Mouse (Mus musculus) adrenal gland, adult (tissue): ENCODE measurements around the gene Defb11.
"Not testable (repeated sequence)": the region's sequence is repeated elsewhere in the genome, so short reads cannot be mapped to it uniquely, and the experiment has no call there.

Experiments
- DNase-seq, 2 experiments: peaks; one replicate each; pipeline ENCODE4 v3.0.0; 2022 to 2023; ENCODE audit warnings: low spot score in 1 of 2; ENCODE audit not compliant: inconsistent age in 2 of 2

Gene Defb11

DNA sequence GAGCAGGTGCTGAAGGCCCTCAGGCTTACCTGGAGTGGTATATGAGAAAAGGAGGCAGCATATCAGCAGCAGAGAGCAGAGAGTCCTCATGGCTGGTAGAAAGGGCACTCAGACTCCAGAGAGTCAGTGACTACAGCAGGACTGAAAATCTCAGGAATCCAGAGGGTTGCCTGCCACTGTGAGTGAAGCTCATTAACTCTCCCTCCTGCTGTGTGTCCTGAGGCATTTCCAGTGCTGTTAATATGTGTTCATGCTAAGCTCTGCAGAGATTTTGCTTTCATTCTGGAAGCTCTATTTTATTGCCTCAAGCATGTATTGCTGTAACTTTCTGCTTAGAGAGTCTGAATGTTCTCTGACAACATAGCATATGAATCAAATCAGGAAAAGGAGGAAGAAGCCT, at the start of gene Defb11:
TSS of gene Defb11 (minus strand) at position 123 of the 400 bp plus-strand sequence.
- not testable (repeated sequence) for DNase-seq

DNA sequence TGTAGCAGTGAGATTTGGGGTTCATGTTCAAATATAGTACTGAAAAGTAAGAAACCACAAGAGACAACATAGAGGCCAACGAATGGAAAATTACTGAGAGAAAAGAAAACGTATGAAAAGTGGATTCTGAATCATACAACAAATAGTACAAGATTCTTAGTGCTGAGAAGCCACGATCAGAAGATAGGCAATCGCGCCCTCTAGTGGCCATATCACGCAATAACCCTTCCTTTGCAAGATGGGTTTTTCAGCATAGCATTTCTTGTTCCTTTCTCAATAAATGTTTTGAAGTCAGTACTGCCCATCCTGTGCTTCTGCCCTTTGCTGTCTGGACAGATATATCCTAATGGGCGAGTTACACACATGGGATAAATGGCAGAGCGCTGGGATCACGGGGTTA, 49.1 kb upstream of the Defb11 start:
- peak; percentile 44 to 80 for DNase-seq

DNA sequence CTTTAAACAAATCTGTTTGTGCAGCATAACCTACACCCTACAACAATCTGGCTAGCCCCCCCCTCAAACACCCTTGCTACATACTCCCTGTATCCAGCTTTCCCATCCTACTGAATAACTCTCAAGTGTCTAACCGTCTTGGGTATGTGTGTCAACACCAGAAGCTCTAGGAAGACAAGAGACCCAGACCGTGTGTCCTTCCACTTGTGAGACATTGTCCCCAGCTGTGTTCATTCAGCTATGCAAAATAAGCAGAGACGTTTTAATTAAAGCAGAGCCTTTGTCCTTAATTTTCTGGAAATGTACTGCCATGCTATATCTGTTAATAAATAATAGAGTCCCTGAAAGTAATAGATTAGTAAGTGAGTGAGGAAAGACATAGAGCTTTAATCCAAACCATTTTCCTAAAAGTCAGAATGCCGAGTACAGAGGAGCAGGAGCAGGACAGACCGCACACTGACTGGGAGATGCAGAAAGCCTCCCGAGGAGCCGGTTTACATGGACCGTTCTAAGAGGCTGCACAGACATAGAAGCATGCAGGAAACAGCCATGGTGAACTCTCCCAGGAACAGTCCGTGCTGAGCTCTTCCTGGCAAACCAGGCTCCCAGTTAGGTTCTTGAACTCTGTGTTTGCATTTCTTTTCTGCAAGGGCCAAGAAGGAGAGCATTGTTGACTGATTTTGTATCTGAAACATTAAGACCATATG, 41.3 kb upstream of the Defb11 start:
- no peak for DNase-seq

DNA sequence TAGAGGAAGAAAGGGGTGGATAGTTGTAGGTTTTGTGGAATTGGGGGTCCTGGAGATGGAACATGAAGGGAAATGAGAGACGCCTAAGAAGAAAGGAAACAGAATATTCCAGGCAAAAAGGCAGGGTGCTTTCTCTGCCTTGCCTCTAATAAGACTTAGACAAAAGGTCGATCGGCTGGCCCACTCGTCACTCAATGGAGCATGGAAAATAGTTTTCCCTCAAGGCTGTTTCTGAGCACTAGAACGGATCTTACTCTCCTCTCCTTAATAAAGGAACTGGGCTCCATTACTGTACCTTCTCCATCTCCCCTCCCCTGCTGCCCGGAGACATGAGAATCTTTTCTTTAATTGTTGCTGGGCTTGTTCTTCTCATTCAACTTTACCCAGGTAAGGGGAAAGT, 40.2 kb upstream of the Defb11 start, which contains the start of gene Defb13:
TSS of gene Defb13 (plus strand) at position 301 of the 400 bp plus-strand sequence.
- no peak for DNase-seq

DNA sequence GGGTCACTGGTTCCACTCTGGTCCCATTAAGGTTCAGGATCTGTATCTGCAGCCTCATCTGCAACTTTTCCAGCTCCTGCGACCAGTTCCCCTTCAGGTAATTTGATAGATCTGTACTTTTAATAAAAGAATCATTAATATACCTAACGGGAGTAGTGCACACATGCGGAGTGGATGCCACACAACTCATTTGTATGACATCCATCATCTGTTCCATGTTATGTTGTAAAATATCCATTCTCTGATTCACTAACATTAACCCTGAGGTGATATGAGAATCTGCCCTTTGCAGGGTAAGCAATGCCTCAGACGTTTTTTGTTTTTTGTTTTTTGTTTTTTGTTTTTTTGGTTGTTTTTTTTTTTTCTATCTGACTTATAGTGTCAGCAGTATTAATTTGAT, 31.8 kb upstream of the Defb11 start, which contains the start of gene Defb35:
TSS of gene Defb35 (plus strand) at position 301 of the 400 bp plus-strand sequence.
- not testable (repeated sequence) for DNase-seq

- DNase-seq, result no peak
These were observed 26.4 kb upstream of the Defb11 start, which contains the start of gene Defb15 for GRCm38 (mm10) chr8:21932610-21933009. Gene Defb15, minus strand, starts transcription at chr8:21932710.

DNA sequence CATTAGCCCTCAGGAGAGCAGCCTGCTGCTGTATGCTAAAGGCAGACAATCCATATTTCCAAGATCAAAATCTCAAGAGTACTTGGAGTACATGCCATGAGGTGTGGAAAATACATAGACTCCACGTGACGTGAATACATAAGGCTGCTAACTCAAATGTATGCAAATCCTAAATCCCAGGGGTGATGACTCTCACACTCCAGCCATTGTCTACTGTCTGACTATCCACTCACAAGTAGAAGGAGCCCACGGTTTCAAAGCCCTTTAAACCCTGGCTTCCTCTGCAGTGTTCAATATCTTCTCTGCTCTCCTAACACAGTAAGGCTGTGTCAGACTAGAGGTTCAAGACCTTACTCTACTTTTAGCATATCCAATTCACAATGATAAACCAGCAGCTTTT, 24.5 kb upstream of the Defb11 start:
- DNase-seq, result not testable (repeated sequence)

DNA sequence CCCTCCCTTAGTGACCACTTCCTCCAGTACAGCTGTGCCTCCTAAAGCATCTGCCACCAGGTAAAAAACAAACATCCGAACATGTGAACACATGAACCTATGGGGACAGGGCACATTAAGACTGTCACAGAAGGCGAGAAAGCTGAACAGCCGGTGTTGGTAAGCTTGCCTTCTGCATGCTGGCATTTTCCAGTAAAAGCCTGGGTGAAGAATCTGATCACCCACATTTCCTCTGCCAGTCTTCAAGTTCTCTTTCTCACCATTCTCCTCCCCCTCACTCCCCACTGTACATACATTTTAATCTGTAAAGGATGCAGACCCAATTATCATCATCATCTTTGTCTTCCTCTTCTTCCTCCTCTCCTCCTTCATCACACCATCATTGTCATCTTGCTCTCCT, 9.4 kb upstream of the Defb11 start:
- no peak for DNase-seq

DNA sequence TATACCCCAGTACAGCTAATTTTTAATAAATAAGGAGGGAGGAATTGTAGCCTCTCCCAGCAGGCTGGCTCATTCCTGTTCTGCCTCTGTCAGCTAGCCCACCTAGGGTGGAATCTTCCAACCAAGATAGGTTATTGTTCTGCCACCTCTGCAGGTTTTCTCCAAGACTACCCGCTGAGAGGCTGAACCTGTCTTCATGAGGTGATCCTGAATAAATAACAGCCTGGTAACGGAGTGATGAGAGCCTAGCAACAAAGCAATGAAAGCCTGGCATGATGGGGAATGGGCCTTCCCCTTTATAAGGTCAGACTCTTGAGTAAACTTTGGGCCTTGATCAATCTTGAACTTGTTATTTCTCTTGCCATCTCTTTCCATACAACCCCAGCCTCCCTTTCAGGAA, 6.3 kb upstream of the Defb11 start:
- DNase-seq, result no peak

GRCm38 (mm10) chr8:21911931-21912330, 5.7 kb upstream of the Defb11 start:
- no peak for DNase-seq

DNA sequence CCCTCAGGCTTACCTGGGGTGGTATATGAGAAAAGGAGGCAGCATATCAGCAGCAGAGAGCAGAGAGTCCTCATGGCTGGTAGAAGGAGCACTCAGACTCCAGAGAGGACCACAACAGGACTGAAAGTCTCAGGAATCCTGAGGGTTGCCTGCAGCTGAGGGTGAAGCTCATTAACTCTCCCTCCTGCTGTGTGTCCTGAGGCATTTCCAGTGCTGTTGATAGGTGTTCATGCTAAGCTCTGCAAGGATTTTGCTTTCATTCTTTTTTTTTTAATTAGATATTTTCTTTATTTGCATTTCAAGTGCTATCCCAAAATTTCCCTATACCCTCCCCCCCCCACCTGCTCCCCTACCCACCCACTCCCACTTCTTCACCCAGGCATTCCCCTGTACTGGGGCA, 20.9 kb downstream of the Defb11 start, which contains the start of gene Defb9:
TSS of gene Defb9 (minus strand) at position 101 of the 400 bp plus-strand sequence.
- not testable (repeated sequence) for DNase-seq

GRCm38 (mm10) chr8:21858586-21858985, 47.6 kb downstream of the Defb11 start, which contains the start of gene Defb10:
Gene Defb10, plus strand, starts transcription at chr8:21858901.
- not testable (repeated sequence) for DNase-seq
